Mouse (Mus musculus) layer of hippocampus, adult 8-10 months (tissue): ENCODE measurements at regions not wholly inside any gene's neighbourhood (a gene's known extent, or its start where the extent isn't known, plus 50 kb on each side); places are given as distances from the start of the nearest gene placed in this dataset.
A peak's percentile ranks its signal among the peaks of the same experiment; 100 is the strongest.

ENCODE experiments used
- DNase-seq, 2 experiments: peaks; one replicate each; pipeline ENCODE4 v3.0.0; 2022; ENCODE audit warnings: low spot score in 2 of 2

GRCm38 (mm10) chr13:26080302-26080701, 689.7 kb downstream of the Hdgfl1 start:
- DNase-seq = no peak

- DNase-seq = no peak
Observed at GRCm38 (mm10) chr13:26079362-26079761, 690.6 kb downstream of the Hdgfl1 start.

DNA sequence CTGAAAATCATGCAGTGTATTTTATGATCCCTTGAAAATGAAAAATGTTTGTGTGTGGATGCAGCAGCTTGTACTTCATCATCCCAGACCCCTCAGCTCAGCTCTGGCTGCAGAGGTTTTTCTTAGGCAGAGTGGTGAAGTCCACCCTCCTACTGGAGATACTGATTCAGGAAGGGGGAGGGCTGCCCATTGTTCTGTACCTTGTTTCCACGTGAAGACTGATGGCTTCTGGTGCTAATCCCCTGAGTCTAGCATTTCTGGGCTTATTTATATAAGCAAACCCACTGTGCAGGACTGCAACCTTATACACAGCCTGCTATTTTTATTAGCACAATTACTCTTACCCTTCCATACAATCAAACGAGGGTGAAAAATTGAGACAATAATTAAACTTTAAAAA, 708.6 kb downstream of the Hdgfl1 start:
- no peak for DNase-seq

DNA sequence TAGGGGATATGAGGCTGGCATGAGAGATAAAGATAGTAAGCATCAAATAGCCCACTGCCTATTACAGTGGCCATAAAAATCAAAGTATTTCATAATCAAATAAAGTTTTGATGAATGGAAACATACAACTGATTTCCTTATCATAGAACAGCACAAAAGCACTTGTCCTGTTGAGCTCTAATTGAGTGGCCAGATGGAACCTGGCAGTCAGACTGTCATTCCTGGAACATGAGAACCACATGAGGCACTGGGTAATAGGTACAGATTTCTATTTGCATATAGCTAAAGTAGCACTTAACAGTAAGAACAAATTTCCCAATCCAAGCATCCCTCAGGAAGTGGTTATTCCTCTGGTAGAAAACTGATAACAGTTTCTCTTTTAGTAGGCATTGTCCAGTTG, 732.3 kb downstream of the Hdgfl1 start:
- DNase-seq = no peak

- no peak for DNase-seq
Observed at GRCm38 (mm10) chr13:26026386-26026785, 743.6 kb downstream of the Hdgfl1 start.

- DNase-seq = no peak
Observed at GRCm38 (mm10) chr13:26024696-26025095, 745.3 kb downstream of the Hdgfl1 start.

- DNase-seq = no peak
Observed at GRCm38 (mm10) chr13:26020491-26020890, 749.5 kb downstream of the Hdgfl1 start.

DNA sequence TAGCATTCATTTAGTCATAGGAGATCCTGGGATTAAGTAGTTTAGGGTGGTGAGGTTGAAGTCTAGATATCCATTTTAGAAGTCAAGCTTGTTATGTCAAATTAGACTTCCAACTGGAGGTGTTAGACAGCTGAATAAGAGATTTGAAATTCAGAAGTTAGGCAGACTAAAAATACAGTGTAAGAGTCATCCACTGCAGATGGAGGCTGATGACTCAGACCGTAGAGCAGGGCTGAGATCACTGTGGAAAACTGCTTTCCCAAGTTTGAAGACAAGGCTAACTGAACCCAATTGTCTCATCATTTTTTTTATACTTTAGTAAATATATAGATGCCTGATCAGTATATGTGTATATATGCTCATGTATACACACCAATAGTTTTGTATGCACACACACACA, 738.8 kb upstream of the Nrsn1 start:
- peak; percentile 26 to 39 for DNase-seq

DNA sequence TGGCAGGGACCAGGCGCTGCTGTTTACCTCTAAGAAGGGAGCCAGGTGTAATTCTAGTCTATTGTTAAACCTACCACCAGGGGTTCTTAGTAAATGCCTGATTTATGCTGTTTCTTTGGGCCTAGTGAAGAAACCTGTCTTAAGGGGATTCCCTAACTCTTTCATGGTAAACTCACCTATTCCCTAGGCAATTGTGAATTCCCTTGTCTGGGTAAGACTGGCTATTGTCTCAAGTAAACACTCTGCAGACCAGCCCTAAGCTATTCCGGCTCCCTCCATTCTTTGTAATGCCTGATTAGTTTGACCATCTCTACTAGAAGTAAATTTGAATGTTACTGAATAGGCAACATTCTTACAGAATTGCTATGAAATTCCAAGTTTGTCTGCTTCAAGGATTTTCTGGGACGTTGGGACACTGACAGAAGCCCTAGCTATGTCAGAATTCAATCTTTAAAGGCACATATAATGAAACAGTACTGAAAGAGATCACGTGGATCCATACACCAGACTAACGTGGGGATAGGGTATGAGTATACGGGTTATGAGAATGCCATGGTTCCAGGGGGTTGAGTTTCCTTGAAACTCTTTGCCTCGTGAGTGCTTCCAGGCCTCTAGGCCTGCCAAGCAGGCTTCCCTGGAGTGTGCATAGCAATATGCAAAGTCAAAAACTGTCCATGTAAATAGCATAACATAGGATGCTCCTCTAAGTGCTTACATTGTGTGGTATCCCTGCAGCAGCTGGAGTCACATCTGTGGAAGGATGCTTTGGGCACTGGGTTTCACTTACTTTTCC, 734.7 kb upstream of the Nrsn1 start:
- DNase-seq = no peak

GRCm38 (mm10) chr13:25993526-25993925, 723.2 kb upstream of the Nrsn1 start:
- DNase-seq = no peak

DNA sequence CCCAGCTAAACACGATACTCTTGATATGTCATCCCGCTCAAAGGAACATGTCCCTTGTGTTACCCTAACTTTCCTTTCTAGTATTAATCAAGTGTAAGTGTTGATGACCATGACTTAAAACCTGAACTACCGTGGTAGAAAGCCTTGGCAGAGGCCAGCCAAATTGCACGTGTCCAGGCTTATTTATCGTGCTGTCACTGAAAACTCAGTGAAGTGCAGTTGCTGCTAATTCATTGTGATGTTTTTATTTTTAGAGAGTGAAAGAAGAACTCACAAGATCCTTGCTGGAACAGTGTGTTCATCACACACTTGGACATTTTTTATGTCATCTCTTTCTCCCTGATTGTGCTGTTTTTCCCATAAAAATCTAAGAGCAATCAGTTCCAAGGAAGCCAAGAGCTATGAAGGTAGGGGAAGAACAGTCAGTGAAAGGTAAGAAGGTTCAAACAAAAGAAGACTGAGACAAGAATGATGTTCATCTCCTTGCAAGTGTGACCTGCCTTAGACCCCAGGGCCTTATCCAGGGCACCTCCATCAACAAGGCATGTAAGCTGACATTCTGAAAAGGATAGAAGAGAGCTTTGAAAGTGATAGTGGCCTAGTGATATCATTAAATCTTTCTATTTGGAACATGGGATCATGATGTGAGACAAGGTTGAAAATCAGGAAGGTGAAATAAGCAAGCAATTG, 718.9 kb upstream of the Nrsn1 start:
- DNase-seq = no peak

DNA sequence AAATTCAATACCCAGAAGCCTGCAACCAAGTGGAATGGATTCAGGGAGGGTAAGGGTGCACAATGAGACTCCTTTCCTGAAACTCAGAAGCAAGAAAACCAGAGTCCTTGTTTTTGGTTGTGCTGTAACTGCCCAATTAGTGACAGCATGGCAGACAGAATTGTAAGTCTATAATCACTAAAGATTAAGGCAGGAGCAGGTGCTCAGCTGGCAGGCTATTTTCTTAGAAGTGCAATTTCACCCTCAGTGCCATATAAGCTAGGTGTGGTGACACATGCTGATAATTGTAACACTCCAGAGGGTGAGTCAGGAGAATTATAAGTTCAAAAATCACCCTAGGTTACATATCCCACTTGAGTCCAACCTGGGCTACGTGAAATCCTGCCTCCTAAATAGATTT, 714.2 kb upstream of the Nrsn1 start:
- DNase-seq = no peak

GRCm38 (mm10) chr13:25983659-25984058, 713.4 kb upstream of the Nrsn1 start:
- no peak for DNase-seq

DNA sequence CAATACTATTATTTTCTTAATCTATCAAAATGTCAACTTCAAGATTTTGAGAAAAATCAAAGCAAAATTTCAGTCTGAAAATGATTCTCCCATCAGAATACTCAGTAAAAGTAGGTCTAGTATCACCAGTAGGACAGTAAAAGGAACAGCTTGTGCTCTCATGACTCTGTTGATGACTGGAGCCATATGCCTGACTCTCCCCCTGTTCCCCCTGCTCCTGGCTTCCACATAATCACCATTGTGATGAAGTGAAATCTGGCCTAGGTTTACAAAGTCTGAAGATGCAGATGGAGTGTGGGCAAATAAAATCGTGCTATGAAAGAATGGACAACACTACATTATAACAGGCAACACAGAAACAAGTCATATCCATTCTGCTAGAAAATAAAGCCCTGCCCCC, 708.3 kb upstream of the Nrsn1 start:
- no peak for DNase-seq

DNA sequence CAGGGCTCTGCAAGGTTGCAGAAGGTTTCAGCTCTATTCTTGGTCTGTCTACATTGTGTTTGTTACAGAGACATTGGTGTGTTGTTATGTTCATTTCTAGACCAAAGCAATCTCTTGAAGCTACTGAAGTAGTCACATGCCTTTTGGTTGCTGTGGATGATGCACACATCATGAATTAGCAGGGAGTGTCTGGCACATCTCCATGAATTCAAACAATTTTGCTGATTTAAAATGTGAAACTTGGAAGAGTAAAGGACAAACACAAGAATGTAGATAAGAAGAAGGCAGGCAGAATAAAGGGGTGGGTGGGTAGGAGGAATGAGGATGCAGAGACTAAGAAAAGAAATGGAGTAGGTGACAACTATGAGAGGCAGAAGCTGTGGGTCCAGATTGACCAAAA, 688.3 kb upstream of the Nrsn1 start:
- DNase-seq = no peak

DNA sequence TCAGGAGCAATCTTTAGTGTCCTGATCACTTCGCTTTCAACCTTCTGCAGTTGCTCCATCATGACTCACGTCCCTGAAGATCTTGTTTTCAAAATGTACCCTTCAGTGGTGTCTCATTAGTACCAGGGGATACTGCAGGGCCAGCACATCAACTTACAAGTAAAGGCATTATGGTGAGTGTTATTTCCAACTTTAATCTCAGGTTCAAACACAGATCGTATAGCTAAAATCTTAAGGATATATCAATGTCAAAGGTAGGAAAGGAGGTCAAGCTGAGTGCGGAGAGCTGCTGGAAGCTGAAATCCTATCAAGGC, 687.8 kb upstream of the Nrsn1 start:
- no peak for DNase-seq

DNA sequence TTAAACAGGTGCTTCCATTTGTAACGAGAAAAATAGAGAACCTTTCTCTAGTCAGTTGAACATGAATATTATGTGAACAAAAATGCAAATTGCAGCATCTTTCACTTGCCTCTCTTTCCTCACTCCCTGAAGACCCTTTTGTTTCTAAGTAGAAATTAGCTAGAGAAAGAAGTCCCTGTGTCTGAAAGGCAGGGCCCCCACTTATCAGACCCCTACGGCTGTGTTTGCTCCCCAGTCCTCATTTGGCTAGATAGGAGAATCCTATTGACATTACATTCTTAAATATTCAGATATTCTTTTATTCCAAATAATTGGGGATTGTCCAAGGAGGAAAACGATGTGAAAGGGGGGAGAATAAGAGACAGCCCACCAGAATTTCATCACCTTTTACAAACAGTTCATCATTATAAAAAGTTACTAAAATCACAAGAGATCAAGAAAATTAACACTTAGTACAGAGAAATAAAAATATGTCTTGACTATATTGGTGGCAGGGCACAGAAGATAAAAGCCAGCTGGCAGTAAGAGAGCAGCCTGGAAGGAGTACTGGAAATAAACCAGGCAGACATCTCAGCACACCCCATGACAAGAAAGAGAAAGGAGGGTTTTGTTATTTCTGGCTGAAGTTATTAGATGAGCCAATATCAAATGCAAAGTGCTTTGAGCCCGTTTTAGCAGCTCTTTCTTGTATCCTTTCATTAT, 687.3 kb upstream of the Nrsn1 start:
- no peak for DNase-seq

- no peak for DNase-seq
Observed at GRCm38 (mm10) chr13:25937631-25938030, 667.3 kb upstream of the Nrsn1 start.

GRCm38 (mm10) chr13:25933783-25934182, 663.5 kb upstream of the Nrsn1 start:
- DNase-seq = no peak

DNA sequence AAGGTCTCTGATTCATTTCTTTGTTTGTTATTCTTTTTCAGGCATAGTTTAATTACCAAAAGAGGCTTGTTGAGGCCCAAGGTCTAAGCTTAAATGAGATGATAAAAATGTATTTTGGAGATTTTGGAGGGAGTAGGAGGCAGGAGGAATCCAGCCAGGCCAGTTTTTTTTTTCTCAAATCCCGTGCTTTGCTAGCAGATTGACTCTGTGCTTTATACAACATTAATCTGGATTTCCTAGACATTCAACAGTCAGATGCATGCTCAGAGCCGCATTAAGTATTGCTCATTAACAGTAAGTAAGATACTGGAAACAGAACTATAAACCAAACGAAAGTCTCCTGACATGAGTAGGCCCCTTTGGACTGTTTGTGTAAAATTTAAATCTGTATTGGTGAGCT, 662.9 kb upstream of the Nrsn1 start:
- no peak for DNase-seq

- peak; percentile 19 to 40 for DNase-seq
Observed at GRCm38 (mm10) chr13:25932810-25933209, 662.5 kb upstream of the Nrsn1 start.

- DNase-seq = no peak
Observed at GRCm38 (mm10) chr13:25932365-25932764, 662.1 kb upstream of the Nrsn1 start.

- no peak for DNase-seq
Observed at GRCm38 (mm10) chr13:25925685-25926084, 655.4 kb upstream of the Nrsn1 start.
